Mouse (Mus musculus): Measurements from ENCODE around the gene Cst7.
"Not testable (repeated sequence)": the region's sequence is repeated elsewhere in the genome, so short reads cannot be mapped to it uniquely, and the experiment has no call there.

Cst7 gene

DNA sequence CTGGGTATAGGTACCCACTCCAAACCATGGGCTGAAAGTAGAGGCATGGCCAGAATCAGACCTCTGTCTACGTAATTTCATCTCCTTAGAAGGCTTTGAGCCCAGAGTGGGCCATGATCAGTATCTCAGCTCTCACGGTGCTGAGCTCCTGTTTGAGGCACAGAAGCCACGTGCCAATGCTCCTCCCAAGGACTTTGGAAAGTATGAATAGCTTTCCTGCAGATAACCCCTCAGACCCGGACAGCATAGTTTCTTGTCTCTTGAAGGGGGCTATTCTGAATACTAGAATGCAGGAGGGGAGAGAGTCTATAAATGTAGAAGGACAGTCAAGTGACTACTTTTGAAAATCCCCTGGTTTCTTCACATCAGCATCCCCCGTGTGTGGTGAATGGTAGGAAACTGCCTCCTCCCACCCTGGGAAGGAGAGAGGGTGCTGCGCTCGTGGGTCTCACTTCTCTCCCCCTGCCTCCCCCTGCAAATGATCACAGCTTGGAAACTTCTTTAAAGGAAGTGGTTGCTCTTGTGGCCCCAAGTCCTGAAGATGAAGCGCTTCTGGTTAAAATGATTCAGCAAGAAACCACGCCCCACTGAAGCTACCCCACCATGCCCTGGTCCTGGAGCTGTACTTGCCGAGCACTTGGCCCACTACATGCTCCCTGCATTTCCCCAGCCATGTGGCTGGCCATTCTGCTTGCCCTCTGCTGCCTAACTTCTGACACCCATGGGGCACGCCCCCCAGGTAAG is at the start of gene Cst7:
TSS of gene Cst7 (plus strand) at position 569 of the 744 bp plus-strand sequence.
- DNase-seq (ENCODE audit: low spot score), result peak; percentile 80

DNA sequence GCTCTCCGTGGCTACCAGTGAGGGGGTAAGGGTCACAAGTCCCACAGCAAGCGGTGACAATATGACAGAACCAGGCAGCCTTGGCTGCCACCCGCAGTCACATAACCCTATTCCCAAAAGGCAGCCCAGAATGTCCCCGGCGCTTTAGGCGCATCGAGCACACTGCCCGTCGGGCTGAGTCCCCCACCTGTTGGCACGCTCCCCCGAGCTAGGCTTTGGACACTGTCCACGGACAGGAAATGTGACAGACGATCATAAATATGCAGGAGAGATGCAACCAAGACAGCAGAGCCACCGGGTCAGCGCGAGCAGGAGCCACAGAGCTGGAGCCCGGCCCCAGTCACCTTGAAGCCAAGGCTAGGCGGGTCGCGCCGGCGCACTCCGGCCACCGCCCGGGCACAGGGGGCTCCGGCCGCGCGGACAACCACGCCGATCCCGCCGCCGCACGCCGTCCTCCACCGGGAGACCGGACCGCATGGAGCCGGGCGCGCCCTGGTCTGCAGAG is 44.5 kb upstream of the Cst7 start:
- no peak for DNase-seq (ENCODE audit: low spot score)

DNA sequence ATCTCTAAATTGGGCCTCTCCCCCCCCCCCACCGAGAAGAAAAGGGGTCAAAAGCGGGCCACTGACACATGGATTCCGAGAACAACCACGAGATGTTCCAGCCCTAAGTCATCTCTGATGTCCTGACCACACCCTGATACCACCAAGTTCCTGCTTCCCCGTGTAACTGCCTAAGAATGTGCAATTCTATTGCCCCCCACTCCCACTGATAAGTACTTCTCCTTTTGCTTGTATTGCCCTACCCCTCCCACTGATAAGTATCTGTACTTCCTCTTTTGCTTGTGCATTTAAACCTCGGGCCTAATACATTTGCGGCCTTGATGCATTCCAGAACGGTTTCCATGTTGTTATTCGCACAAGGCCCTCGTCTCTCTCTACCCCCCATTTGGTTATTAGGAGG is 20.6 kb upstream of the Cst7 start:
- DNase-seq (ENCODE audit: low spot score), result not testable (repeated sequence)

DNA sequence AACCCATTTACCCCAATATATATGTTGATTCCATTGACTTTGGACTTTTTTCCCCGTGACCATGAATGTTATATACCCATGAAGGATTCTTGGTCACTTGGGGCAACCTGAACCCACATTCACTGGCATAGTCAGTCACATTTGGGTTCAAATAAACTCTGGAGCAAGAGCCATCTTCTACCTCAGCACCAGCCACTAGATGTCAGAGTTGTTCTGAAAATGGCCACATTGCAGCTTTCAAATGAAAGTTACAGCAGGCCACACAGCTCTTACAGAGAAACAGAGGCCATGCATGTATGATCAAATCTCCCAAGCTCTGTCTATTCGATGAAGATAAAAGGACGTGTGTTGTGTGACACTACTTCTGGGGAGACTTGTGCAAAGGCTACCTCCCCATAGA is 11.6 kb upstream of the Cst7 start:
- DNase-seq (ENCODE audit: low spot score), result peak; percentile 57

DNA sequence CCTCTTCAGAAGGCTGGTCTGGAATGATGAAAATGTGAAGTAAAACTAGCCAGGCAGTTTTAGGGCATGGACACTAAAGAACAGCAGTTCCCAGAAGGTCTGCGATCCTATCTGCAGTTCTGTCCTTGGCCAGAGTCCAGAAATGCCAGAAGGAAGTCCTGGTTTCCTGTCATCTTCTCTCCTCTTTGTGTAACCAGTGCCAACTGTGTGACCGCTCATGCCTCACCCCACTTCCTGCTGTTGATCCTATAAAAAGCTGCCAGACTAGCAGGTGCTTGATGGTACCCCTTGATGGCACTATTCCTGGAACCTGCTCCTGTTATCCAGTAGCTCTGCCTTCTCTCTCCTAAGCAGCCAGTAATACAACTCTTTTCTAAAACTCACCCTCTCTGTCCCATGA is 3.2 kb upstream of the Cst7 start:
- peak; percentile 22 for DNase-seq (ENCODE audit: low spot score)

DNA sequence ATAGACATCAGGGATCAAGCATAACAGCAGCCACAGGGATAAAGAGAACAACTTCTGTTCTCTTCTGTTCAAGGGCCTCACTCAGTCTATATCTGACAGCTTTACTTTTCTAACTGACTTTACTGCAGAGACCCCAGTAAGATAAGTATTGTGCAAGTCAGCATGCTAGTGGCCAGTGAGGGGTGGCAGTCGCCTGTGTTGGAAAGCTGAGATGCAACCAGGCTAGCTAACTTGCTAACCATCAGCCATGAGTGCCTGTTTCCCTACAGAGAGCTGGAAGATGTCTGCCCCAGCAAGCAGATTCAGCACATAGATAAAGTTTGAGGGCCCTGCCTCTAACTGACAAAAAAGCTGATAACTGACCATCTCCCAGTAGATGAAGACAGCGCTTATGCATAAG is 546 bp downstream of the Cst7 start:
- no peak for DNase-seq (ENCODE audit: low spot score)

DNA sequence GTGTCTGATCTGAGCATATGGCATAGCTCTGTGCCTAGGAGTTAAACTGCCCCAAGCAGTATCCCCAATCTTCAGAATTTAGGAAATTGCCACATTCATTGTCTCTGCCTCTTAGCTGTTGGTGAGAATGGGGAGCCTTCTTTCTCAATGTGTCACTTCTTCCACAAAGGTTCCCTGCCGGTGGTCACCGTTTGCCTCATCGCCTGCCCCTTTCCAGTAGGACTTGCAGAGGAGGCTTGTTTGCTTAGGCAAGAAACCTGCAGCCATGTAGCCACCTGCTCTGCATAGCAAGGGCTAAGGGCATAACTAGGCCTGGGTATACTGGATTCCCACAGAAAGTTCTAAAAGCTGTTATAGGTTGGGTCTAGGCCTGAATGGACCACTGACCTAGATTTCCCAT is 2.2 kb downstream of the Cst7 start:
- DNase-seq (ENCODE audit: low spot score), result no peak

DNA sequence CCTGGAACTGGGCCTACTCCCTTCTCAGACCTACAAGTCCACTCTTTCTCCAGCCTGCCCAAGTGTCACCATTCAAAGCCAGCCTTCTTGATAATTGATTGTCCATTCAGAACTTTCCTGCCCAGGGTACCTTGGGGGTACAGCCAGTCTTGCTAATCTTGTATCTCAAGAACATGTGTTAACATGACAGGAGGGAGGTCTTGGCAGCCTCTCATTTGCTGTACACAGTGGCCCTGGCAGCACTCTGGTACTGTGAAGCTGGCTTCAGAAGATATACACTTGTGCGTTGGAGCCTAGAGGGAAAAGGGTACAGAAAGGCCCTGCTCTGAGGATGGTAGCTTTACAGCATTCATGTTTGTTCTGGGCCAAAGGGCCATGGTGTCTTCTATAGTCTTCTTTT is 6.0 kb downstream of the Cst7 start:
- no peak for DNase-seq (ENCODE audit: low spot score)

DNA sequence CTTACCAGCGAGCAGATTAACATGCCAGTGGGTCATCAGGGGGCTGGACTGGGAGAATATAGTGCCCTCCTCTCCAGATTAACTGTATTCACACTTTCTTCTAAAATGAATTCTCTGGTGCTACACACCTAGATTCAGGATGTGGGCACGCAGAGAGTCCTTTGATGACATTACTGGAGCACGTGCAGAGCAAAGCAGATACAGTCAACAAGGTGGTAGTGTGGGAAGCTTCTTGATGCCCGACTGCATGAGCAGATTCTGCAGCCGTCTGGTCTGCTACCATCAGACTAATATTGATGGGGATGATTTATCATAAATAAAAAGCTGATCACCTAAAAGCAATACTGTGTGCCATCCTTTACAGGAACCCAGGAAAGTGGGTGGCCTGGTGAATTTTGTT is 8.4 kb downstream of the Cst7 start:
- DNase-seq (ENCODE audit: low spot score), result peak; percentile 79

DNA sequence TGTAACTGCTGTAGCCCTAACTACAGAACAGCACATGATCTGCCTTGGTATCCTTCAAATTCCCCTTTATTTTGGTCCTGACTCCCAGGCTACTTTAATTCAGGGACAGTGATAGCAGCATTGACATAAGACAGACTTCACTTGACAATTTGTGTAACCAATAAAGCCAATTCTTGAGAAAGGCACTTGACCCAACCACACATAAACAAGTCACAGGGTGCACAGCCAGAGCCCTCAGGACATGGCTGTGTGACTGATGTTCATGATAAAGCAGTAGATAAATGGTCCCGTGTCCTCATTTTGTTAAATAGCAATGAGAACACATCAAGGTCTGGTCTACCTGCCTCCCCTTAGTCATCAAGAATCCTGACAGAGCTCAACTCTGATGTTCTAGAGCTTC is 9.4 kb downstream of the Cst7 start:
- no peak for DNase-seq (ENCODE audit: low spot score)

DNA sequence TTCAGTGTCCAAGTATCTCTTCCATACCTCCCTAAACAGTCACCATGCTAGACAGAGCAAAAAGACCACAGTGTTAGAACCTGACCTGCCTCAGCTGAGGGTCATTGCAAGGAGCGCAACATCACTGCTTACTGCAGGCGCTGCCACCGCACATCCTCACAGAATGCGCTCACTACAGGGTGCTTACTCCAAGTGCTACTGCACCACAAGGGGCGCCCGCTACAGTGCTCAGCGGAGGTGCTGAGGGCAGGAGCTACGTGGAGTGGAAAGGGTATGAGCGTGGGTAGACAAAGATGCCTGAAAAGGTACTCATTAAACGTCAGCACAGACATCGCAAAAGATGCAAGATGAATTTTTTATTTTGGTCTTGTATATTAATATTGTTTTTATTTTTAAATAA is 18.9 kb downstream of the Cst7 start:
- no peak for DNase-seq (ENCODE audit: low spot score)

DNA sequence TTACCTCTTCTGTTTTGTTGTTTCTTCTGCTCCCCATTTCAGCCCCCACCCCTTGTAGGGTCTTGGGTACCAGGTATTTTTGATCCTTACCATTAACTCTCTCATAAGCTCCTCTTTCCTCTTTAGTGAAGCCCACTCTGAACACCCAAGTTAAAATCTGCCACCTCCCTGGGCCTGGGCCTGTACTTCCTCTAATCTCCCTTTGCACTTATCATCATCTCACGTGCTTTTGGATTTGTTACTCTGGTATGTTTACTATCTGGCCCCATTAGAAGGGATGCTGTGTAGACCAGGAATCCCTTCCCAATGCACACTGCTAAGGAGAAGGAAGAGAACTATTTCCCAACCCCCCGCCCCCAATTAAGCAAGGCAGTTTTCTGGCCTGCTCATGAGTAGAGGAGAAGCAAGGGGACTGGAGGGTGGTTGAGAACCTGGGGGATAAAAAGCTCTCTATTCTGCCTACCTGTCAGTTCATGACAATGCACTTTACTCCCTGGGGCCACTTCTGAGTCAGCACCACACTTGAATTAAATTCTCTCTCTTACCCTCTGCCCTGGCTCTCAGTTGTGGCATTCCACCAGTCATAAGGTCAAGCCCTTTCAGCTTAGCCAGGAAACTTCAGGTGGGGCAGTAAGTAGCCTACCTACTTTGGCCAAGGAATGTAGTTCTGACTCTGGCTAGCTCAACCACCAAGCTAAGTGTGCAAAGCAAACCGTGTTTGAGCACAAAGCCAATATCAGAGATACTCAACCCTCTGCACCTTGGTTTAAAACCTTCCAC is 25.4 kb downstream of the Cst7 start:
- DNase-seq (ENCODE audit: low spot score), result no peak

DNA sequence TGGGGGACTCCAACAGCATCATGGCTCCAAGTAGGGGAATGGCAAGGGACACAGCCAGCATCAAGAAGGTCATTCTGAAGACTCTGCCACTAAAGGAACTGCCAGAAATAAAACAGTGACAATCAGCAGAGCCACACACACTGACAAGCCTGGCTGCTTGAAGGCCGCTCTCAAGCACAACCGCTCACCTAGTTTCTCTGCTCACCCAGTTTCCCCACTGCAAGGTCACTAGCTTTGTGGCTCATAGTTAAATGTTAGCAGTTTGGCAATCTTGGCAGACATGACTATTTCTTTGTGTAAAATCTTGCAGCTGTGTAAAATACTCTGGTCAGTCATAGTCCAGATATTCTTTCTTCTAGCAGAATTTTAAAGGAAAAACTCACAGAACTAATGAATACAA is 30.0 kb downstream of the Cst7 start:
- no peak for DNase-seq (ENCODE audit: low spot score)

DNA sequence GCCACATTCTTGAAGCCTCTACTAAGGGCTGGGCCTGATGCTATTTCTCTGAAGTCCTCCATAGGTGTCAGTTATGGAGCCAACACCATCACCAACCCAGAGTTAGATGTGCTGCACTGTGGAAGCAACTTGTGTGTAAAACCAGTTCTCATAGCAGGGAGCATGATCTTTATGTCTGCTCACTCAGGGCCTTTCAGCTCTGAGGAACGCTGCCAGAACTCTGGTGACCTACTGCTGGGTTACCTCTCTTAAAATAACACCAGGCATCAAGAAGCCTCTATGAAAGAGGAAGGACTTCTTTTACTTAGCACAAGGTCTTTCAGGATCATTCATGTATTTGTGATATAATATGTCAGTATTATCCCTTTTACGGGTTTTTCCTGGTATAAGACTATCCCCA is 32.0 kb downstream of the Cst7 start:
- DNase-seq (ENCODE audit: low spot score), result no peak

DNA sequence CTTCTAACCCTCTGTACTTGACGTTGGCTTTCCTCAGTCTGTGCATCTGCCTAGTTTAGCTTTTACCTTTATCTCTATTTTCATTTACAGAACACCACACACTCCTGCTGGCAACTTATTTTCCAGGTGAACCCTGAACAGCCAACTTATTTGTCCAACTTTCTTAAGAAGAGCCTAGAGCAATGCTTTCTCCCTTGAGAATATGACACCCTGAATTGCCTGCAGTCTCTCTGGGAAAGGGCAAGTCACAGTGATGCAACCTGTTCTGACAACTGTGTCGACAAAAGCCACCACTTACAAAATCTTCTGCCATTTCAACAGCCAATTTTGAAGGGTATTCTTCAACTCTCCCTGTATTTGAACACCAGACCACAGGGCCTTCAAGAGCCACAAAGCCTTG is 34.6 kb downstream of the Cst7 start:
- no peak for DNase-seq (ENCODE audit: low spot score)

DNA sequence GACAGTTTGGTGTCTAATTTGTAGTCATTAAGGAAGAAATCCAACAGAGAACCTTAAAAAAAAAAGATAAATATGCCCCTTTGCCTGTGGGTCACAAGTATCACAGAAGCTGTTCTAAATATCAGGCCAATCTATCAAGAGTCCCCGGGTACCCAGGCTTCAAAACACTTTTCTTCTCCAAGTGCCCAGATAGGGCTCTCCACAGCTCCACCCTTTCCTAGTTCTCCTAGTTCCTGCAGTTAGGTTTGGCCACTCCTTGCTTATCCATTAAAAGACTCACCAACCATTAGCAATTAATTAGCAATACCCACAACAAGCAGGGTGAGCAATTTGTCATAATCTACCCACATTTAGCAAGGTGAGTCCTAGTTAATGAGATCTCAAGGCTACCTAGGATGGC is 36.9 kb downstream of the Cst7 start:
- DNase-seq (ENCODE audit: low spot score), result no peak

DNA sequence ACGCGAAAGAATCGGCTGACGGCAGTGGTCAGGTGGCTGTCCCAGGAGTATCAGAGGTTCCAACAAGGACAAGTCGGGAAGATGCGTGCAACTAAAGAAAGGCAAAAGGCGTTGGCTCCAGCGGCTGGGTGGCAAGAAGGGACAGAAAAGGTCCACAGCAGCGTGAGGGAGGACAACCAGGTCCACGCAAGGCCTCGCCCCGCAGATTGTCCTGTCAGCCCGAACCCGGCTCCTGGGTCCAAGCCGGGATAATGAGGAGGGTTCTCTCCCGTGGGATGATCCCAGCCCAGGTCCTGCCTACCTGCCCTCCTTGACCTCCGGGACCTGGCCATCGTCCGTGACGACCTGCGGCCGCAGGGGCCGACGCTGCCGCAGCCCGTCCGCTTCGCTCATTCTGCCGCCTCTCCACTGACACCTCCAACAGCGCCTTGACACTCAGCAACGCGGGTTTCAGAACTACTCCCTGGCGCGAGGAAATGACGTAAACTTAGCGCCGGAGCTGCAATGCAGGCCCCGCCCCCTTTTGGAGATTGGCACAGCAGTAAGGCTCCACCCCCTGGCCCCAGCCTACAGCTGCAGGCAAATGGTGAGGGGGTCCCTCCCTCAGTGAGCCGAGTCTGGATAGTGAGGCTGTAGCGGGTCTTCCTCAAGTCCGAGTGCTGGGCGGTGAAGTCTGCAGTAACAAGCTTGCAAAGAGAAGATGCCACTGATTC is 38.0 kb downstream of the Cst7 start, which contains the start of gene Apmap:
TSS of gene Apmap (minus strand) at position 481 of the 713 bp plus-strand sequence.
- DNase-seq (ENCODE audit: low spot score), result peak; percentile 97

DNA sequence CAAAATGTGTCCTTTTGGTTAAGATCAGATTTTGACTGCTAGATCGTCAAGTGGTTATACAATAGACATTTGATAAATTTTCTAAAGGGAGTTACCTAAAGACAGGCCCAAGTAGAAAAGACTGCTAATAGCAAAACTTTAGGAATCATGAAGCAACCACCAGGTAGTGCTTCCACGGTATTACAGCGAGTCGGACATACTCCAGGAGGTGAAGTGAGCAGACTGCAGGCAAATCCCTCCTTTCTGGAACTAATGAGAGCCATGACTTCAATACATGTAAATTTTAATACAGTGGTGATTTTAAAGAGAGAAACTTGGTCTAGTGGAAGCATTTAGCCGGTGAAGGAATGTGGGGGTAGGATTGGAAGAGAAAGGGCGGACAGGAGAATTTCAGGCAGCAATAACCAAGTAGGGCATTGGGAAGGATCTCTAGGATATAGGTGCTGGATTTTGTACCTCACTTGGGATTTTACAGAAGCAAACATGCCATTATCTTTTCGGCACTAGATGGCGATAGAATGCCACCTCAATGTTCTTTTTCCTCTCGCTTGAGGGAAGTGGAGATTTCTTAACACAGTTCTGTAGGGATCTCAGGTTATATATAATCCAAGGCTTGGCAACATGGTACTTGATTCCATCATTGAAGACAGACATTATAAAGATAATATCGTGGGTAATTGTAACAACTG is 38.8 kb downstream of the Cst7 start:
- DNase-seq (ENCODE audit: low spot score), result peak; percentile 54

DNA sequence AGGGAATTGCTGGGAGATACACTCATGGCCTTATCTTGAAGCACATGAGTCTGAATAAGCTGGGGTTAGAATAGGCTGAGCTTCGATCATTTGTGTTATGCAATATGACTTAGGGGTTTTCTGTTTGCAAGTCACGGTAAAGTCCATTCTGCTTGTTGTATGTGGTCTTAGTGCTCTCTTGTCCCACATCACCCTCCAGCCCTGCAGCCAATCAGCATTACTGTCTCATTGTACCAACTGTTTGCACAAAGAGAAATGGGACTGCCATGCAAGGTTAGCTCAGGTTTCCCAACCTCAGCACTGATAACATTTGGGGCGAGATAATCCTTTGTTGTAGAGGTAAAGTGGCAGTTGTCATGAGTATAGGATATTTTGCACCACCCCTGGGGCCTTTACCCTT is 39.9 kb downstream of the Cst7 start:
- no peak for DNase-seq (ENCODE audit: low spot score)

DNA sequence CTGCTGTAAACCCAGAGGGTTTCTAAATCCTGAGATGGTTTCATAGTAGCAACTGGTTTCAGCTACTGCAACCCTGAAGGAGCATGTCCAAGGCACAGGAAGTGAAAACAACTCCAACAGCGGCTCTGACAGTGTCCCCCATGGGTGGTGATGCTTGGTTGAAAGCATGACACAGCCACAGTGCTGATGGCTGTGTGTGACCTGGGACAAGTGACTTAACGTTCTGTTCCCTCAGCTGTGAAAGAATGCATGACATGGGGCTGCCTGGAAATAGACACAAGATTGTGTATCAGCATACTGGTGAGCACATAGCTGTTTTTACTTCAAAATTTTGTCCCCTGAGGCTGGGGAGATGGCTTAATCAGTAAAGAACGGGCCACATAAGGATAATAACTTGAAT is 51.5 kb downstream of the Cst7 start:
- no peak for DNase-seq (ENCODE audit: low spot score)

DNA sequence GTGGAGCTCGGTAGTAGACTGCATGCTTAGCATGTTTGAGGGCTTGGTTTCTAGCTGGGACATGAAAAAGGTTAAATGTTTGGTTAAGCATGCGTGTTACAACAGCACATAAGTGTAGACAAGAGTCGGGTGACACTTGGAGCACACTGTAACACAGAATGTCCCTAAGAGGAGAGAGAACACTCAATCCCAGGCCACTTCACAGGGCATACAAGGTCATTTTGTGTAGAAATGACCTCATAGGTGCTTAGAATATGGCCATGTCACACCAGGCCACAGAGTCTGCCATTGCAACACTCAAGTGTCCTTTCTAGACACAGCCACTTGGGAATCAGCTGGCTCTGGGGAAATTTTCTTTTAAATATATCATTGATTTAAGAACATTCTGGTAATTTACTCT is 53.7 kb downstream of the Cst7 start:
- no peak for DNase-seq (ENCODE audit: low spot score)

DNA sequence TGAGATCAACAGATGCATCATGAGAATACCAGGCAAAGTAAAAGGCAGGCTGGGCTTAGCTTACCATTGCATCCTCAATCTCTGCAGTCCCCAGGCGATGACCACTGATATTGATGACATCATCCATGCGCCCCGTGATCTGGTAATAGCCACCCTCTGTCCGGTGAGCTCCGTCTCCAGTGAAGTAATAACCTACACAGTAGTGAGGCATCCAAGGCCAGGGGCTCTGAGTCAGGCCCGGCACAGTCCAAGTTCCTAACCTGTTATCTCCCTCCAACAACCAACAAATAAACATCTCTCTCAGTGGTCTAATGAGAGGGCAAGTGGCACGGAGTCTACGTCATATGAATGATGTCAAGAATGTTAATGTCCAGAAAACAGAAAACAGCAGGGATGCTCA is 54.7 kb downstream of the Cst7 start:
- DNase-seq (ENCODE audit: low spot score), result no peak
